Mouse (Mus musculus) thymus, postnatal 14 days (tissue): ENCODE results near the gene Tcf20.

ENCODE experiments used
- DNase-seq: peaks from one replicate; pipeline ENCODE4 v3.0.0; 2021

Tcf20 gene

GRCm38 (mm10) chr15:82987732-82988112 is at the start of gene Tcf20:
TSS of gene Tcf20 (minus strand) at chr15:82987872.
- peak; percentile 99 for DNase-seq

- DNase-seq = no peak
Measured at GRCm38 (mm10) chr15:83036900-83037519, 49.3 kb upstream of the Tcf20 start.

GRCm38 (mm10) chr15:83036089-83036488 is 48.4 kb upstream of the Tcf20 start:
- DNase-seq = peak; percentile 76

GRCm38 (mm10) chr15:83034275-83034977 is 46.8 kb upstream of the Tcf20 start:
- no peak for DNase-seq

- DNase-seq = peak; percentile 50
Measured at GRCm38 (mm10) chr15:83032981-83033541, 45.4 kb upstream of the Tcf20 start, which contains the start of gene Nfam1. TSS of gene Nfam1 (minus strand) at chr15:83033306.

GRCm38 (mm10) chr15:83030884-83031283 is 43.2 kb upstream of the Tcf20 start:
- DNase-seq = no peak

- peak; percentile 26 for DNase-seq
Measured at GRCm38 (mm10) chr15:83029725-83030718, 42.4 kb upstream of the Tcf20 start.

GRCm38 (mm10) chr15:83026129-83026528 is 38.5 kb upstream of the Tcf20 start:
- peak; percentile 33 for DNase-seq

- DNase-seq = no peak
Measured at GRCm38 (mm10) chr15:83025041-83025760, 37.5 kb upstream of the Tcf20 start.

- no peak for DNase-seq
Measured at GRCm38 (mm10) chr15:83022947-83023346, 35.3 kb upstream of the Tcf20 start.

GRCm38 (mm10) chr15:83010990-83011664 is 23.5 kb upstream of the Tcf20 start:
- DNase-seq = no peak

GRCm38 (mm10) chr15:83010423-83010822 is 22.8 kb upstream of the Tcf20 start:
- DNase-seq = no peak

GRCm38 (mm10) chr15:83009532-83009931 is 21.9 kb upstream of the Tcf20 start:
- DNase-seq = no peak

GRCm38 (mm10) chr15:83008761-83009423 is 21.2 kb upstream of the Tcf20 start:
- DNase-seq = peak; percentile 62

GRCm38 (mm10) chr15:83007346-83007920 is 19.8 kb upstream of the Tcf20 start:
- DNase-seq = no peak

GRCm38 (mm10) chr15:83002665-83003548 is 15.2 kb upstream of the Tcf20 start:
- no peak for DNase-seq

- no peak for DNase-seq
Measured at GRCm38 (mm10) chr15:82998811-82999221, 11.1 kb upstream of the Tcf20 start.

- no peak for DNase-seq
Measured at GRCm38 (mm10) chr15:82996431-82996830, 8.8 kb upstream of the Tcf20 start.

GRCm38 (mm10) chr15:82995239-82995638 is 7.6 kb upstream of the Tcf20 start:
- no peak for DNase-seq

- DNase-seq = peak; percentile 91
Measured at GRCm38 (mm10) chr15:82992911-82993310, 5.2 kb upstream of the Tcf20 start.
